Mouse (Mus musculus): ENCODE results near the gene Vps33b. TPM values are rescaled to one million over a fixed set of nuclear protein-coding genes. Genes with fewer than 3 reads are reported as not detected.

The Vps33b gene
- polyA plus RNA-seq, 1 experiment from 2014 or later = 25.1 TPM

GRCm38 (mm10) chr7:80276374-80276773 lies 6.9 kb downstream of the Vps33b start:
- Histone ChIP-seq H3K4me2 (replicated peaks) (no peak overlapping the region), H3K4me1 (replicated peaks) (peaks cover 6% of the 10 kb centered on the region; the same call in 1 of the 2 replicates), H3K4me3 (replicated peaks) (no peak overlapping the region), H3K9ac (replicated peaks) (no peak overlapping the region), H3K36me3 (peaks cover 91% of the 10 kb centered on the region), H3K27ac (no peak overlapping the region), H3K27me3 (no peaks in the 10 kb centered on the region), H3K9me3 (peaks cover 21% of the 10 kb centered on the region)
- WGBS = 93% methylated on average over 4 of the region's 4 CpGs
- no peak for ATAC-seq

DNA sequence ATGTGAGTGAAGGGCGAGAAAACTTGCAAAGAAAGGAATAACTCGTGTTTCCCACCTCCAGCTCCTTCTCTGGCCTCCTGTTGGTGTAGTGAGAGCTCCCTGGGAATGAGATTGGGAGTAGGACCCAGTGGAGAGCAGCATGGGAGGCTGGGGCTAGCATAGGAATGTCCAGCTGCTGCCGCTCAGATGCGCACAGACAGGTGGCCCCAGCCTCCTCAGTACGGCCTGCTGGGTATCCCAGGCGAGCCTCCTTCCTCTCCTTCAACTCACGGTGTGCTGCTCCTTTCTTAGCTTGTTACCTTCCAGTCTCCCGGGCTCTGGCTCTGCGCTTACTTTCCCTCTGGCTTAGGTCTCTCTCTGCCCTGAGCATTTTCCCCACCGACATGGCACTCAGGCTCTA lies 10.6 kb downstream of the Vps33b start:
- Histone ChIP-seq H3K27me3 (no peaks in the 10 kb centered on the region), H3K9ac (replicated peaks) (no peak overlapping the region), H3K9me3 (peaks cover 3% of the 10 kb centered on the region), H3K27ac (no peak overlapping the region), H3K36me3 (peaks cover 93% of the 10 kb centered on the region), H3K4me1 (replicated peaks) (no peaks in the 10 kb centered on the region), H3K4me3 (replicated peaks) (no peak overlapping the region), H3K4me2 (replicated peaks) (no peak overlapping the region)
- WGBS = 90% methylated on average over 10 of the region's 10 CpGs
- ATAC-seq = no peak

- H3K27ac ChIP-seq = no peak overlapping the region
- no peak overlapping the region for H3K9ac ChIP-seq (replicated peaks)
- no peak overlapping the region for H3K4me3 ChIP-seq (replicated peaks)
- no peaks in the 10 kb centered on the region for H3K4me1 ChIP-seq (replicated peaks)
- no peaks in the 10 kb centered on the region for H3K27me3 ChIP-seq
- ATAC-seq = no peak
- peaks cover 94% of the 10 kb centered on the region for H3K36me3 ChIP-seq
- H3K4me2 ChIP-seq (replicated peaks) = no peak overlapping the region
- WGBS = 89% methylated on average over 2 of the region's 2 CpGs
- H3K9me3 ChIP-seq = no peaks in the 10 kb centered on the region
Observed at GRCm38 (mm10) chr7:80280998-80281397, 11.5 kb downstream of the Vps33b start.

DNA sequence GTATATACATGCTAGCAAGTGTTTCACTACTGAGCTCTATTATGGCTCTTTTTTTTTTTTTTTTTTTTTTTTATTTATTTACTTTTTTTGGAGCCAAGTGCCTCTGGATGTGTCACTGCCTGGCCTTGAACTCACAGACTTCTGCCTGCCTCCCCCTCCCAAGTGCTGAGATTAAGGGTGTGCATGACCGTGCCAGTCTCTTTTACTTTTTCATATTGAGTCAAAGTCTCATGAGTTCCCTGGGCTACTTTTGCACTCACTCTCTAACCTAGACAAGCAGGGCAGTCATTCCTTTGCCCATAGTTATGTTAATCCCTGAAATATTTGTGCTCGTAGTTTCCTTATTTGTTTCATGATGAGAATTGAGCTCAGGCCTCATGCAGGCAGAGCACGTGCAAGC lies 12.2 kb downstream of the Vps33b start:
- no peak overlapping the region for H3K4me3 ChIP-seq (replicated peaks)
- no peaks in the 10 kb centered on the region for H3K27me3 ChIP-seq
- no peak for ATAC-seq
- H3K9me3 ChIP-seq = no peaks in the 10 kb centered on the region
- H3K9ac ChIP-seq (replicated peaks) = no peak overlapping the region
- H3K36me3 ChIP-seq = peaks cover 94% of the 10 kb centered on the region
- 88% methylated on average over 3 of the region's 3 CpGs for WGBS
- H3K4me2 ChIP-seq (replicated peaks) = no peak overlapping the region
- no peak overlapping the region for H3K27ac ChIP-seq
- no peaks in the 10 kb centered on the region for H3K4me1 ChIP-seq (replicated peaks)

GRCm38 (mm10) chr7:80283226-80283918 lies 13.9 kb downstream of the Vps33b start:
- WGBS = 87% methylated on average over 3 of the region's 3 CpGs
- Histone ChIP-seq H3K9me3 (no peaks in the 10 kb centered on the region), H3K4me1 (replicated peaks) (no peaks in the 10 kb centered on the region), H3K27ac (no peak overlapping the region), H3K9ac (replicated peaks) (no peak overlapping the region), H3K4me3 (replicated peaks) (no peak overlapping the region), H3K27me3 (no peaks in the 10 kb centered on the region), H3K36me3 (peaks cover 94% of the 10 kb centered on the region), H3K4me2 (replicated peaks) (no peak overlapping the region)
- ATAC-seq = no peak

GRCm38 (mm10) chr7:80284391-80284790 lies 14.9 kb downstream of the Vps33b start:
- WGBS = 92% methylated on average over 5 of the region's 5 CpGs
- Histone ChIP-seq H3K4me2 (replicated peaks) (no peak overlapping the region), H3K9ac (replicated peaks) (no peak overlapping the region), H3K36me3 (peaks cover 91% of the 10 kb centered on the region), H3K9me3 (no peaks in the 10 kb centered on the region), H3K27ac (no peak overlapping the region), H3K4me3 (replicated peaks) (no peak overlapping the region), H3K27me3 (no peaks in the 10 kb centered on the region), H3K4me1 (replicated peaks) (no peaks in the 10 kb centered on the region)
- no peak for ATAC-seq

DNA sequence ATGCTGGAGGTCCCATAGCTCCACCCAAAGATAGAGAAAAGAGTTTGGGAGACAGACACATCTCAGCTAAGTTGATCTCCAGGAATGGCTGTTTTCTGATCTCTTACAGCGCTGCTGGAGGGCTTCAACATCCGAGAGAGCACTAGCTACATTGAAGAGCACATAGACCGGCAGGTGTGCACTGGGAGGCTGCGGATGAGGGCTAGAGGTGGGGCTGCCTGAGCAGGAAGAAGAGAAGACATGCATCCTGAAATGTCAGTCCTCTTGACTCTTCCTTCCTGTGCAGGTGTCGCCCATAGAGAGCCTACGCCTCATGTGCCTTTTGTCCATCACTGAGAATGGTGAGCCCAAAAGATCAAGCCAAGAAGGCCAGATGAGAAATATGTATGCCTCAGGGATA lies 16.3 kb downstream of the Vps33b start:
- WGBS = 95% methylated on average over 6 of the region's 6 CpGs
- Histone ChIP-seq H3K9ac (replicated peaks) (no peak overlapping the region), H3K9me3 (no peaks in the 10 kb centered on the region), H3K4me1 (replicated peaks) (no peaks in the 10 kb centered on the region), H3K36me3 (peaks cover 92% of the 10 kb centered on the region), H3K4me3 (replicated peaks) (no peak overlapping the region), H3K27ac (no peak overlapping the region), H3K4me2 (replicated peaks) (no peak overlapping the region), H3K27me3 (no peaks in the 10 kb centered on the region)
- ATAC-seq = no peak

- Histone ChIP-seq H3K4me3 (replicated peaks) (no peak overlapping the region), H3K9me3 (no peaks in the 10 kb centered on the region), H3K9ac (replicated peaks) (no peak overlapping the region), H3K36me3 (peaks cover 82% of the 10 kb centered on the region), H3K4me1 (replicated peaks) (no peaks in the 10 kb centered on the region), H3K27me3 (no peaks in the 10 kb centered on the region), H3K4me2 (replicated peaks) (no peak overlapping the region), H3K27ac (no peak overlapping the region)
- no peak for ATAC-seq
- WGBS = 86% methylated on average over 10 of the region's 10 CpGs
Observed at GRCm38 (mm10) chr7:80287736-80288135, 18.3 kb downstream of the Vps33b start.

GRCm38 (mm10) chr7:80294062-80294763 lies 24.8 kb downstream of the Vps33b start, which contains the start of gene Prc1:
Gene Prc1 (plus strand): TSS chr7:80294450.
- ATAC-seq = peak; percentile 99
- peak within 1 kb of the TSS; percentile 73 for H3K4me3 ChIP-seq (replicated peaks)
- peak within 1 kb of the TSS; percentile 89 for H3K4me2 ChIP-seq (replicated peaks)
- WGBS = 0% methylated on average over 52 of the region's 52 CpGs
- H3K9me3 ChIP-seq = no peaks in the 10 kb centered on the region
- peak within 1 kb of the TSS; percentile 62 for H3K9ac ChIP-seq (replicated peaks)
- H3K27ac ChIP-seq = peak within 1 kb of the TSS; percentile 61; the same call in 1 of the 2 replicates
- no peaks in the 10 kb centered on the region for H3K27me3 ChIP-seq
- H3K4me1 ChIP-seq (replicated peaks) = peaks cover 22% of the 10 kb centered on the region
- peaks cover 19% of the 10 kb centered on the region for H3K36me3 ChIP-seq

DNA sequence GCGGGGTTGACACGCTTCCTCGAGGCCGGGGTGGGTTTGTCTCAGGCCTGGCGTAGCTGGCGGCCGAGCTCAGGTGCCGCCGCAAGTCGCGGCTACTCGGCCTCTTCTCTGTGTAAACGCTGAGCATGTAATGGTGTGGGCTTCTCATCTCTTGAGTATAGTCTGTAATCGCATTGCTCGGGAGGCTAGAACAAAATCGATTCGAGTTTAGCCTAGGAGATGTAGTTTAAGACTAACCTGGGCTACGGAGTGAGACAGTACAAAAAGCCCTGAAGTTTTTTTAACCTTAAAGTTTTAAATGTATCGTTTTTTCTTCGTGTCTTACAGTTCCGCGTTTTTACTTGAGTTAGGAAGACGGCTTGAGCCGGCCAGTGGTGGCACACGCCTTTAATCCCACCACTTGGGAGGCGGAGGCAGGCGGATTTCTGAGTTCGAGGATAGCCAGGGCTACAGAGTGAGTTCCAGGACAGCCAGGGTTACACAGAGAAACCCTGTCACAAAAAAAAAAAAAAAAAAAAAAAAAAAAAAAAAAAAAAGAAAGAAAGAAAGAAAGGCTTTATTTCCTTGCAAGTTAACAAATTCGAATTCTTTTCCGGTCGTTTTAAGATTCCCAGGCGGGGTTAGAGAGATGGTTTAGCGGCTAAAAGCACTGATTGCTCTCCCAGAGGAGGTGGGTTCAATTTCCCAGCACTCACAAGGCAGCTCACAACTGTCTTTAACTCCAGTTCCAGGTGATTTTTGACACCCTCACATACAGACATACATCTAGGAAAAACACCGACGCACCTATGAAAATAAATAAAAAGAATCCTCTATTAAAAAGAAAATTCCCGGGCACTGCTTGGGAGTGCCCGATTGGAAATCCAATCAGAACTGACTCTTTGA lies 25.6 kb downstream of the Vps33b start:
- no peak for ATAC-seq
- Histone ChIP-seq H3K9ac (replicated peaks) (peak overlapping the region; percentile 62), H3K4me3 (replicated peaks) (peak overlapping the region; percentile 73), H3K4me2 (replicated peaks) (peak overlapping the region; percentile 89), H3K27ac (peak overlapping the region; percentile 61; the same call in 1 of the 2 replicates), H3K9me3 (no peaks in the 10 kb centered on the region), H3K36me3 (peaks cover 13% of the 10 kb centered on the region), H3K27me3 (no peaks in the 10 kb centered on the region), H3K4me1 (replicated peaks) (peaks cover 22% of the 10 kb centered on the region)
- 9% methylated on average over 37 of the region's 37 CpGs for WGBS

GRCm38 (mm10) chr7:80296462-80296861 lies 27.0 kb downstream of the Vps33b start:
- H3K36me3 ChIP-seq = peaks cover 6% of the 10 kb centered on the region; the same call in 1 of the 2 replicates
- no peak for ATAC-seq
- no peak overlapping the region for H3K27ac ChIP-seq
- no peaks in the 10 kb centered on the region for H3K27me3 ChIP-seq
- H3K4me2 ChIP-seq (replicated peaks) = peak overlapping the region; percentile 89; the same call in 1 of the 2 replicates
- 93% methylated on average over 6 of the region's 6 CpGs for WGBS
- no peaks in the 10 kb centered on the region for H3K9me3 ChIP-seq
- H3K4me1 ChIP-seq (replicated peaks) = peaks cover 22% of the 10 kb centered on the region
- H3K9ac ChIP-seq (replicated peaks) = no peak overlapping the region
- H3K4me3 ChIP-seq (replicated peaks) = peak overlapping the region; percentile 73; the same call in 1 of the 2 replicates
